Mouse (Mus musculus): Measurements from ENCODE around the gene Edem2.

- TF ChIP-seq POLR2A (IDR thresholded peaks at IDR 0.05; ENCODE audit: extremely low read depth, insufficient read depth, low read length) (no peak), CTCF (IDR thresholded peaks at IDR 0.05; ENCODE audit: low read depth, low read length) (no peak)
Measured at GRCm38 (mm10) chr2:155735080-155735479, 5.8 kb upstream of the Edem2 start.

Measured in liver, adult 2 months (tissue).